Mouse (Mus musculus): ENCODE results near the gene Lrrc32.

The Lrrc32 gene

GRCm38 (mm10) chr7:98544556-98544955 lies 55.5 kb downstream of the Lrrc32 start:
- no peak for DNase-seq (ENCODE audit: inconsistent ontology term)

GRCm38 (mm10) chr7:98548839-98549238 lies 59.8 kb downstream of the Lrrc32 start:
- DNase-seq (ENCODE audit: inconsistent ontology term) = no peak

- DNase-seq (ENCODE audit: inconsistent ontology term) = no peak
Observed at GRCm38 (mm10) chr7:98550596-98550995, 61.5 kb downstream of the Lrrc32 start.

- DNase-seq (ENCODE audit: inconsistent ontology term) = no peak
Observed at GRCm38 (mm10) chr7:98551041-98551440, 62.0 kb downstream of the Lrrc32 start.
